Mouse (Mus musculus): ENCODE measurements around the gene Pdgfa. TPM values are rescaled to one million over a fixed set of nuclear protein-coding genes. Genes with fewer than 3 reads are reported as not detected.

The Pdgfa gene
- total RNA-seq, 2 experiments from 2014 or later = 22.0 to 23.3 TPM

DNA sequence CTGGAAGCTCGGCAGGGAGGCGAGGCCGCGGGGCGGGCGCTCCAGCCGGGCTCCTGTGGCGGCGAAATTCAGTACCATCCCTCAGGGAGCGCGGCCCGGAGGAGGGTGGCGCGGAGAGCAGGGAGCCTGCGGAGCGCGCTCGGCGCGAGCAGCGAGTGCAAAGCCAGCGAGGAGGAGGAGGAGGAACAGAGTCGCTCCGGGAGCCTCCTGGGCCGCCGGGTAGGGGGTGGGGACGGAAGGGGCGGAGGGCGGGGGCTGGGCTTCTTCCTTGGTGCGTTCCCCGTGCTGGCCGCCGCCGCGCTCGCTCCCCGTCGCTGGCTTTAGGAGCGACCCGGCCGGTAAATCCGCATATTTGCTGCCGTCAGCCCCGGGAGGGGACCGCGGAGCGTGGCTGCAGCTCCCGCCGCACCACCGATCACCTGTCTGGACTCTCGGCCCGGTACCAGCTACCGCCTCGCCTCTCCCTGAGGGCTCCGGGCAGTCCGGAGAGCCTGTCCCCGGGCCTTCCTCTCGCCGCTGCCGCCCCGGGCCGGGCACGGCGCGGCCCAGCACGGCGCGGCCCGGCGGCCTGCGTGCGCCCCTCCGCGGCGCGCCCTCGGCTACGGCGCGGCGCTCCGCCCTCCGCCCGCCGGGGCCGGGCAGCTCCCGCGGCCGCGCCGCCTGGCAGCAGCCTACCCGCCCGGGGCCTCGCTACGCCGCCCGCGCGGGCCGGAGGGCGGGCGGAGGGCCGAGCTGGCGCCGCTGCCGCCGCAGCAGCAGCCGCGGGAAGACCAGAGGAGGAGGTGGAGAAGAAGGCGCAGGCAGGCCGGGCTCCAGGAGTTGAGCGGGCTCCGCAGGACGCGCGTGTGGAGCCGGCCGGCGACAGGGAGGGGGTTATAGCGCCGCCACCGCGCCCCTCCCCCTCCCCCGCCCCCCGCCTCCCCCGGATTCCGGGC lies 2.1 kb downstream of the Pdgfa start:
- DNase-seq = peak; percentile 92

DNA sequence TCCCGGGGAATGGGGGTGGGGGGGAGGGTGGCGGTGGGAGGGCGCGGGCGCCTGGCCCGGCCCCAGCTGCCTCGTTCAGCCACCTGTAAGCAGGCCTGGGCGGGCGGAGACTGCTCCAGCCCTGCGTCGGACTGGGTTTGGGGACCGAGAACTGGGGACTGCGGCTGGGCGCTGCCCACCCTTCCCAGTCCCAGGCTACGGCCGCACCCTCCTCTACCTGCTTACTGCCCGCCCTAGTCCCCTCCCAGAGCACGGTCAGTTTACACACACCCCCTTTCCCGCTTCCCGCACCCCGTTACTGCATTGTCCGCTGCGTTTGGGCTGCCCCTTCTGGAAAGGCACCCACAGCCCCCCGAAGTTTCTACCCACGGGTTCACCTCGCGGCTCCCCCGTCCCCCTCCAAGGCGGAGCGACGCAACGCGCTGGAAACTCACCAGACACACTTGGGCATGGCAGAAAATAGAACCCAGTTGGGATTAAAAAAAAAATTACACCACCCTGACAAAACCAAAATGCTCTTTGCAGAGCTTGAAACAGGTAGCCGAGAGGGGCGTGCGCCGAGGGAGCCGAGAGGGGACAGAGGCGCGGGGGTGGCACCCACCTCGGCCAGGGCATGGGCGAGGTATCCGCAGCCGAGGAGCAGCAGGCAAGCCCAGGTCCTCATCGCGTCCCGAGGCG lies 2.9 kb downstream of the Pdgfa start:
- peak; percentile 51 for DNase-seq

DNA sequence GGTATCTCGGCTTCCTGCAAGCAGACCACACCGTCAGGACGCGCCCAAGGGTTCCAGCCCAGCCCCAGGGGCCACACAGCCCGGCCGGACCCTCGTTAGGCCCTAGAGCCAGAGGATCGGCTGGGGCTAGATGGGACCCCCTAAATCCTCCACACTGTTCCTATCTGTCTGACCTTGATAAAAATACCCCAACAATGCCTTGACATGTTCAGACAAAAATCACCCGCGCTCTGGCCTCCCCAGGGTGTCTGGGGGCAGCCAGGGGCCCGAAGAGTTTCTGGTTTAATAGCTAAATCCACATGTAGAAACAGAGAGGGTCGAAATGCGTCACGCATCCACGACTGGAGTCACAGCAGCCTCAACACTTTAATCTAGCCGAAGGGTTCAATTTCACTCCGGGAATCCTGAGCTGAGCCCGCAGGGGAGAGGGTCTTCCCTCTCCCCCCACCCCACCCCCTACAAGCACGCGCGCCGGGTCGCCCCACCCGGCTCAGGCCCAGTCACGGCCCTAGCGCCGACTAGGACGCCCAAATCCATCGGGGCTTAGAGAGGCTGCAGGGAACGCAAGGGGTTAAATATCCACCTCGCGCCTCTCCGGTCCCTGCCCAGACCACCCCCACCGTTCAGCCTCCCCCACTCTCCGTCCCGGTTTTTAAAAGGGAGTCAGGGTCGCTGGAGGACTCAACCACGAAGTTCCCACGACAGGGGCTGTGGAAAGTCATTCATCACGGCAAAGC lies 3.6 kb downstream of the Pdgfa start:
- peak; percentile 40 for DNase-seq

DNA sequence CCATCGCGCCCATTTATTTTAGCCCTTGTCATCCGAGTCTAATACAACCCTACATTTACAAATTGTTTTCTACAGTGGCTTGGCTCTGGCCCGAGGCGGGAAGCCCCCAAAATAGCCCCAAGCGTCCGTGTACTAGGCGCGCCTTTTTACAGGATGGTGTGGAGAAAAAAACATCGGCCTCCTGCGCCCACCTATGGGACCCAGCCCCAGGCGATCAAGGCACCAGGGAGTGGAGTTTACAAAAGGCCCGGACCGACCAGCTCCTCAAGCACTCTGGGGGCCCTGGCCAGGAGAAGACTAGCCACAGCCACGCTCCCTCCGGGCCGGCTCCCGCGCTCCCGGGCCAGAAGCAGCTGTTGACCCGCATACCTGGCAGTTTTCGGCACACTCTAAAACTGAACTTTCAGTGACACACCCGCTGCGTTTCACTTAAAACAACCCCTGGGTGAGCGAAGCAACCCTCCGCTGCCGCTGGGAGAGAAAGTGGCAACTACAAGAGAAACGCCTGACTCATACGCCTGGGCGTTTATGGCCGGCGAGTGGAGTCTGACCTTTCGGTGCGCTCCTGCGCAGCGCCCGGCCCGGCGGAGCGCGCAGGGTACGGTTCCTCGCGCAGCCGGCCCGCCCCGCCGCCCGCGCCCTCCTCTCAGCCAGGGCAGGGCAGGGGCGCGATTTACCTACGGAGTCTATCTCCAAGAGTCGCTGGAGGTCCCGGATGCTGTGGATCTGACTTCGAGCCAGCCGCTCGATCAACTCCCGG lies 4.4 kb downstream of the Pdgfa start:
- DNase-seq = peak; percentile 72

DNA sequence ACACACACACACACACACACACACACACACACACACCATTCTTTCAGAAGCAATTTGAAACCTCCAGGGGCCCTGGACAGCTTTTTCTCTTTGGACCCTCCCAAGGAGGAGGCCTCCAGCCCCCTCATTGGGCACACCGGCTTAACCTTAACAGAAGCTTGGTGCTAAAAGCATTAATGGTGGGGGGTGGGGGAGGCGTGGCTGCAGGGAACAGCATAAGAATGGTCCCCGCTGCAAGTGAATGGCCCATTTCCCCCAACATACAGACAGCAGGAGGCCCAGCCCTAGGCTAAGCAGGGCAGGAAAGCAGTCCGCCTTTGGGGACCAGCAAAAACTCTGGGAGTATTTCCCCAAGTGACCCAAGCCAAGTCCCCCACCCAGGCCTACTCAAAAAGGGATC lies 5.4 kb downstream of the Pdgfa start:
- no peak for DNase-seq

DNA sequence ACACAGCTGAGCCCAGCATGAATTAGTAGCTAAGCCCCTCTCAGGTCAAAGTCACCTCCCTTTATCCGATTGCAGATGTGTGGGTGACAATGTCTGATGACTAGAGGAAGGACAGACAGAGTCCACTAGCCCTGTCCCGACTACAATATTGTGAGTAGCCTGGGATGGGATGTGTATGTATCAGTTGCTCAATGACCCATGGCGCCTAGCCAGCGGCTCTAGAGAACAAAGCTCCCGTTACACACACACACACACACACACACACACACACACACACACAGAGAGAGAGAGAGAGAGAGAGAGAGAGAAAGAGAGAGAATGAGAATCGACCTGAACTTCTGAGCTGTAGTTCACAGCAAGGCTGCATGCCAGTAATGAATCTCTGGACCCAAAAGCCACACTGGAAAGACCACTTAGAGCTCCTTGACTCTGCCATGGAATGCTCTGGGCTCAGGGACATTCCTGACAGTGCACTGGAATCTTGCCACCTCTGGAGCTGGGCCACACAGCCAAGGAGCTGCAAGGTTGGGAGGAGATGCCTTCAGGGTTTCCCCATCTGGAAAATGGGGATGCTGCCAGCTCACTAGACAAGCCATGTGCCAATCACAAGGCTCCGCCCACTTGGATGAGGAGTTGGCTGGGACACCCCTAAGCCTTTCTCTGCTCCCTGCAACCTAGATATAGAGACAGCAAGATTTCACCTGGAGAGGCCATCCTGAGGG lies 6.3 kb downstream of the Pdgfa start:
- DNase-seq = peak; percentile 81

DNA sequence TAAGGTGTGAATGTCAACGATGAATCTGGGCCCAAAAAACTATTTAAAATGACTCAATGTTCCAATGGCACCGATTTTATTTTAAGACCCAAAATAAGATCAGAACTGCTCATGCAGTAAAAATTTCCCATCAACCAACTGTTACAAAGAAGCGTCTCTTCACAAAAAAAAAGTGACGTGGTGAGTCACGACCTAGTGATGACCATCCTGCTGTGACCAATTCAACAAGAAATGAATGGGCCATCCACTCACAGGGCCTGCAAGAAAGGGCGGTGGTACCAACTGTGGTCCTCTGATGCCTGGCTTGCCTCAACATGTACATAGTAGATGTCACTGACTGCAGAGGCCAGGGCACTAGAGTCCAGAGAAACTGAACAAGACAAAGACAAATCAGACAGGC lies 7.6 kb downstream of the Pdgfa start:
- DNase-seq = no peak

DNA sequence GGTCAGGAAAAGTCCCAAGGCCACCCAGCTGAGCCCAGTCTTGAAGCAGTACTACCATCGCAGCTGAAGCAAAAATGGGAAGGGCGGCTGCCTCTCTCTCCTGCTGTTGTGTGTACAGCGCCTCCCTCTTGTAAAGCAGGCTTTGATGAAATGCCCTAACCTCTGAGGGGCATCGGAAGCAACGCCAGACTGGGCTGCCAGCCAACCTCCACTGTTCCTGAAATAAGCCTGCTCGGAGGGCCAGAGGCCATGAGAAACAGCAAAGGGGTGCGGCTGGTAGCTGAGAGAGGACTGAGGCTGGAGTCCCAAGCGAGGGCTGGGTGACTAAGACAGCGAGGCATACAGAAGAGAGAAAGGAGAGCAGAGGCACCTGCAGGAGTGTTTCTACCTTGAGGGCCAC lies 8.4 kb downstream of the Pdgfa start:
- DNase-seq = peak; percentile 87

DNA sequence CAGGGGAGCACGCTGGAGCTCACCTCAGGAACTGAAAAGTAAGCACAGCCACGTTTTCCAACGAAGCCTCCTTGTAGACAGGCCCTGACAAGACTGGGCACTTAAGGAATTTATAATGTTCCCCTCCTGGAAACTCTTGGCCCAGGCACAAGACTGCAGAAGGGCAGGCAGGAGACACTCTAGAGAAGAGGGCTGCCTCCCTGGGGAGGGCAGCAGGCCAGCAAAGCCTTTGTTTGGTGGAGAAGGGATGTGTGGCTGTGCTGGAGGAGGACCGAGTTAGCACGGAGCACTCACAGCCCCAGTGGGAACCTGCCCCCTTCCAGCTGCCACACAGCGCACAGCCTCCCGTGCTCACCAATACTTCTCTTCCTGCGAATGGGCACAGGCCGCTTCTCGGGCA lies 9.2 kb downstream of the Pdgfa start:
- DNase-seq = no peak

DNA sequence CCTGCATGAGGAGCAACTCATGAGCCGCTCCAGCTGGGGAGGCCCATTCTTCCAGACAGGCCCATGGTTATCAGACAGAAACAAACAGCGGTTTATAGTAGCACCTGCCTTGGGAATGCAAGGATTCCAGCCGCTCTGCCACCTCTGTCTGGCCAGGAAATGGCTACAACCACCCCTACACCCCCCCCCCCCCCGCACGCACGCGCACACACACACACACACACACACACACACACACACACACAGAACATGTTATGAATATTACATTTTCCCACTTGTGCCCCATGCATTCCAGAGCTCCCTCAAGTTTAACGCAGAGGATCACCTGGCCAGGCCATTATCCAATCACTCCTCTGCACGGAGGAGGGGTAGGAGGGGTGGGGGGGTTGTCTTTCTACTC lies 15.2 kb downstream of the Pdgfa start:
- no peak for DNase-seq

DNA sequence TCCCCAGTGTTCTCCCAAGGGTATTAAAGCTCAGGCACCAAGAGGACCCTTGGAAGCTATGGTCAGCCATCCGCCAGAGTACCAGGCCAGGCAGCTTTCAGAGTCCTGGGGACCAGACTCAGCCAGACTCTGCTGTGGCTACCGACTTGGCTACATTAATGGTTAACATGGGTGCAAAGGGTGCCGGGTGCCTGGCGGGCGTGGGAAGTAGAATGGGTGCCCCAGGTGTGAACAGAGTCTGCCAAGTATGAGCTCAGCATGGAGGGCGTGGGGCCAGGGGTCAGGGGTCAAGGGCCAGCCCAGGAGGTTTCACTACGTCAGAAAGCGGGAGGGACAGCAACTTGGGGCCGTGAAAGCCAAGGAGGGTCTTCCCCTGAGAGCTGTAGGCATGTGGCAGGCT lies 16.6 kb downstream of the Pdgfa start:
- DNase-seq = no peak

DNA sequence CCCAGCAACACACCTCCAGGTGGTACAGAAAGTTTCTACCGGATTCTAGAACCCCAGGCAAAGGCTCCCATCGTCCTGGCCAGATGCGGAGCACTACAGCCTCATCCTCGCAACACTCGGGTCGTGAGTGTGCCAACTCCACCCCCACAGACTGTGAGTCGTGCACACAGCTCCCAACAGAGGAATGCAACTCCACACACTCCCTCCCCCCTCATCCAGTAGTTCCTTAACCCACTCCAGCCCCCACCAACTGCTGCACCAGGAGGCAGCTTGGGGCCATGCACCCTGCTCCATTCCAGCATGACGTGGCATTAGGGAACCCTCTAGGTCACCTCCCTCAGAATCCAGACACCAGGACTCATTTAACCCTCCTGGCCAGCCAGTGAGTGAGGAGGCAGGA lies 17.3 kb downstream of the Pdgfa start:
- DNase-seq = no peak

DNA sequence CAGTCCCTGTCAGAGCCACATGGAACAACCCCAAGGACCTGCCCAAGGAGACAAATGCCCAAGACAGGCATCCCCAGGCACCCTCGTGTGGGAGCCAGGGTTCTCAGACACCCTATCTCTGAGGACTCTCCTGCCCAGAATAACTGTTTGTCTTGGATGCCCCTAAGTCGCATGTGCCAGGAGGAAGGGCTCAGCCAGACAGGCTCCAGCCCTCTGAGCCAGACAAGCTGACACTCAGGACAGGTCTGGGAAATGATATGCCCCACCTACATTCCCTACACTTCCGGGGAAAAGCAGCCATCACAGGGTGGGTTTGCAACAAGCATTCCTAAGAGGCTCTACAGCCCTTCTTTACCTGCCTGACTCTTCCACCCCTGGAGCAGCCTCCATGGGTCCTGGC lies 19.4 kb downstream of the Pdgfa start:
- no peak for DNase-seq

DNA sequence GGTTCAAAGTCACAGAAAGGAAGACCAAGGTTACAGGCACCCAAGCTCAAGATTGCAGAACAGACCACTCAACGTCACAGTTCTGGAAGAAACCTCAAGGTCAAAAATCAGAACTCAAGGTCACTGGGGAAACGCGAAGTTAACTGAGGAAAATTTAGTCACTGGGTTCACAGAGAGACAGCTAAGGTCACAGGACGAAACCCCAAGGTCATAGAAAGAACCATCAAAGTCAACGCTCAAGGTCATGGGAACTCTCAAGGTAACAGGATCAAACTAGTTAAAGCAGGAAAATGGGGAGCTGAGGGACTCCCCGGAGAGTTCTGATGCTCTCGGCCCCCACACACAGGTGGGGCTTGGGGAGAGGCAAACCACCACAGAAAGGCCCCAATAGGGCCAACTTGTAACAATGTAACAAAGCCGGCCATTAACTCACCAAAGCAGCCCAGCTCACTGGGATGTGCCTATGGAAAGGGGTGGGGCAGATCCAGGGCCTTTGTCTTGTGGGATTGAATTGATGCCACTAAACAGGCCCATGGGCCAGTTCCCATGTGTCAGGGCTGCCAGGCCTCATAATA lies 22.2 kb downstream of the Pdgfa start:
- DNase-seq = no peak

DNA sequence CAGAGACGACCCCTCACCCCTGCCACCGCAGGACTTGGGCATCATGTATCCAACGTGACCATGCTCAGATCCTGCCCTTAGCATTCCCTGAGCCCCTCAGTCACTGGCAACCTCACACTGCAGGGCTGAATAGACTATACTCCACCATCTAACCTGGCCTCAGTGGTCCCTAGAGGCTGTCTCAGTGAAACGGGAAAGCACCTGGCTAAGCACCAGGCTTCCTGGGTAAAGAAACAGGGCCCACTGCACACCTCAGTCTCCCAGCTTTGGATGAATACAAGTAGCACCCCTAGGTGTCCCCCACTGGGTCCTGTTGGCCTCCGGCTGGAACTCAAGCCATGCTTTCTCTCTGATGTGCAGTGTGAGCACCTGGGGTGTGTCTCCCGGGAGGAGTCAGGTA lies 23.7 kb downstream of the Pdgfa start:
- no peak for DNase-seq

DNA sequence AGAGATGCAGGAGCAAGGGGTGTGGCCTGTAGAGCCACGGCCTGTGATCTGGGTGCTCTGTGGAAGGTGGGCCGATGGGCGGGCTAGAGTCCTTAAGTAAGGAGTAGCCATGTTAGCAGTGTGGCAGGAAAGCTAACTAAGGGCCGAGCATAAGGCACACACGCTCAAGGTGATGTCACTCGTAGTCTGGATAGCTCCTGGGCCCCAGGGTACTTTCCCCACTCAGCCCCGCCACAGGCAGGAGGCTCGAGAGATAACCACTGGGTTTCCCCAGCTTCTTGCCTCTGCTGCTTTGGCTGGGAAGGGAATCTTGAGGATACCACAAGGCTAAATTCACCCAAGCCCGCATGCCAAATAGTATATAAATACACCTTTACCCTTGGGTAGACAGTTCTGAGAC lies 25.8 kb downstream of the Pdgfa start:
- no peak for DNase-seq

DNA sequence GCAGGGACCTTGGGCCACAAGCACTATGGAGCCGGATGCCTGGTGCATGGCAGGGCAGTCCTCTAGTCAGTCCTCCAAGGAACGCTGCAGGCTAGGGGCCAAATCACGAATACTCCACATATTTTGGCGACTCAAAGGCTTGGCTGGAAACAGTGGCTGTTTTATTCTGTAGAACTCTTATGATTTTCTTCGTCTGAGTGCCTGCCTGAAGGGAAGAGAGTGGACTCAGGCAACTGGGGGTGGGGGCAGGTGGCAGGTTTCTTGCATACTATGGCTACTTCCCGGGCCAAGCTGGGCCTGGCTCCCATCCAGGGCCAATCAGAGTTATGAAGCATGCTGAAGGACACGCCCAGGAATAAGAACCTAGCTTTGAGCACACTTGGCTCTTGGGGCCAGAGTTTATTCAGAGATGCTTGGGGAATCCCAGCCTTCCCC lies 27.1 kb downstream of the Pdgfa start:
- peak; percentile 65 for DNase-seq

DNA sequence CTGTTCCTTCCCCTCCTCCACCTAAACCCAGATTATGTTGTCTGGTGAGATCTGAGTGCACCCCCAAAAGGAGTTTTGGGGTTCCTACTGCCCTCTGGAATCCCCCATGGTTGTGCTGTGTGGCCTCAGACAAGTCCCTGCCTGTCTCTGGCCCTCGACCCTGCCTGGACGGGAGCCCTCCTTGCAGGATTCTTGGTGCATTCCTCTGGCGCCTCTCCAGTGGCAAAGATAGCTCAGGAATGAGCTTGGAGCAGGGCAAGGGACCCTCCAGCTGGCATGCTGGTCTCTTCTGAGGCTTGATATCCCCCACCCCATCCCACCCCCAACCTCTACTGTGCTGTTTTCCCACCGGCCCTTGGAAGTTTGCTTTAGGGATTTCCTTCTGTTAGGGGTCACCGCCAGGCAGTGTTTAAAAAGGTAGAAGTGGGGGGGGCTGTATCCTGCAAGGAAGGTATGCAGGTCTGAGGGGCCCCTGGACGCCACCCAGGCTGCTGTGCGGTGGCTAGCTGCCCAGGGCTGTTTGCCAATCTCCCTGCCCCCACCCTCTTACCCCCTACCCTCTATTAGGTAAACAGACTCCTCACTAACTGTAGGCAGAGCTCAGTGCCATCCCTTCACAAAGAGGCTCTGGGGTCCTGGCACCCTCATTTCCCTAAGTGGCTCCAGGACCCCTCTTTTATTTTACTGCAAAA lies 31.0 kb downstream of the Pdgfa start:
- DNase-seq = no peak

DNA sequence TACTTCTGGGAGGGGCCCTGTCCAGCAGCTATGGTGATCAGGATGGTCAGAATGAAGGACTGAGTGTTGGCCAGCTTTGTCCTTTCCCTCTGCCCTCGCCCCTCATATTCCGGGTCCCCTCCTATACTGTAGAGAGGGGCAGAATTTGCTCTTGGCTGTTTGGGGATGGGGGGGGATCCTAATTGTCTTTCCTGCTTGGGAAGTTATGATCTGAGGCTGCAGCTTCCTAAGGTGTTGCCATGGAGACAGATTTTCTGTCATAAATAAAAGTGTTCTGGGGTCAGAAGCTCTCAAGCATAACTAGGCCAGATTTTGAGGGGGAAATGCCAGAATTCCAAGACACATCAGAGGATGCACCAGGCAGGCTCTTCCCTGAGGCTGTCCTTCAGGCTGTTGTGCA lies 31.6 kb downstream of the Pdgfa start:
- no peak for DNase-seq

DNA sequence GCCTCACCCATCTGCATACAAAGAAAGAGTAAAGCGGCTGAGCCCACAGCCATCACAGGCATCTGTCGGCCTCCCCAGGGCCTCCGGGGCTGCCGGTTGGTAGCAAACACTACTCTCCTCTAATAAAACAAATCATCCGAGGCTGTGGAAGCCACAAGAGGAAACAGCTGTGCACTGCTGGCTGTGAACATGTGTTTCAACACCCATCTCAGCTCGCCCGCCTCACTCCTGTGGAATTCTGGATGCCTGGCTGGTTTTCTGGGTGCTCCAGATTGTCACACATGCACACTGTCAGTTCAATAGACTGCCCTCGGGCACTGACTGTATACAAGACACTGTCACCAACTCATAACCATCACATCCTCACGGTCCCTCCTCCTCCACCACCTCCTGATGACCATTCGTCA lies 40.7 kb downstream of the Pdgfa start:
- DNase-seq = no peak

DNA sequence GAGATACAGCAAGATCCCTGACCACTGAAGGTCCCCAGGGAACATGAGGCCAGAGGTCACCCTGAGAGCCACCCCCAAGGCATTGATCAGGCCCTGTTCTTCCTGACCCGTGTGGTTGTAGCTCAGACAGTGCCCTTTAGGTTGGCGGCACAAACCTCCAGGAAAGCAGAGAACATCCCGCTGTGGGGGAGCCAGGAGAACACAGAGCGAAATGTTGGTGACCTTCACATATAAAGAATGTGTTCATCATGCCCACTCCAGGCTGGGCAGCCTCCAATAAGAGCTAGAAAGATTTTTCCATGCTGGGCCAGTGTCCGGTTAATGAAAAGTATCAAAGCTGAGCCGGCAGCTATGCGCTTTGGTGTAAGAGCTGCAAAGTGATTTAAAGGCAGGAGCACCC lies 43.2 kb downstream of the Pdgfa start:
- DNase-seq = peak; percentile 36
